Mouse (Mus musculus): ENCODE measurements around the gene Serpina1f. TPM values are rescaled to one million over a fixed set of nuclear protein-coding genes. Genes with fewer than 3 reads are reported as not detected.

Gene Serpina1f
- polyA plus RNA-seq, 1 experiment: 0.08 TPM

GRCm38 (mm10) chr12:103656848-103657626, 38.3 kb downstream of the Serpina1f start, which contains the start of gene Serpina6:
TSS of gene Serpina6 (minus strand) at chr12:103657212.
- Histone ChIP-seq H3K4me1 (replicated peaks; ENCODE audit: control insufficient read depth, insufficient read depth, low read length) (no peaks in the 10 kb centered on the region), H3K36me3 (ENCODE audit: control insufficient read depth, insufficient read depth, low read length) (no peaks in the 10 kb centered on the region), H3K27me3 (ENCODE audit: control insufficient read depth, insufficient read depth, low read length) (no peaks in the 10 kb centered on the region), H3K4me3 (ENCODE audit: control insufficient read depth, insufficient read depth, low read length) (no peak within 1 kb of the TSS), H3K27ac (ENCODE audit: control insufficient read depth, insufficient read depth, low read length) (no peak within 1 kb of the TSS)
- no peak for DNase-seq
- 87% methylated on average over 9 of the region's 9 CpGs for WGBS
- TF ChIP-seq POLR2A (IDR thresholded peaks at IDR 0.05; ENCODE audit: control insufficient read depth, extremely low read depth, insufficient read depth, low read length, poor library complexity): no peak
- no peak for TF ChIP-seq CTCF (IDR thresholded peaks at IDR 0.05; ENCODE audit: borderline replicate concordance, control insufficient read depth, extremely low read depth, insufficient read depth, low read length, poor library complexity)

DNA sequence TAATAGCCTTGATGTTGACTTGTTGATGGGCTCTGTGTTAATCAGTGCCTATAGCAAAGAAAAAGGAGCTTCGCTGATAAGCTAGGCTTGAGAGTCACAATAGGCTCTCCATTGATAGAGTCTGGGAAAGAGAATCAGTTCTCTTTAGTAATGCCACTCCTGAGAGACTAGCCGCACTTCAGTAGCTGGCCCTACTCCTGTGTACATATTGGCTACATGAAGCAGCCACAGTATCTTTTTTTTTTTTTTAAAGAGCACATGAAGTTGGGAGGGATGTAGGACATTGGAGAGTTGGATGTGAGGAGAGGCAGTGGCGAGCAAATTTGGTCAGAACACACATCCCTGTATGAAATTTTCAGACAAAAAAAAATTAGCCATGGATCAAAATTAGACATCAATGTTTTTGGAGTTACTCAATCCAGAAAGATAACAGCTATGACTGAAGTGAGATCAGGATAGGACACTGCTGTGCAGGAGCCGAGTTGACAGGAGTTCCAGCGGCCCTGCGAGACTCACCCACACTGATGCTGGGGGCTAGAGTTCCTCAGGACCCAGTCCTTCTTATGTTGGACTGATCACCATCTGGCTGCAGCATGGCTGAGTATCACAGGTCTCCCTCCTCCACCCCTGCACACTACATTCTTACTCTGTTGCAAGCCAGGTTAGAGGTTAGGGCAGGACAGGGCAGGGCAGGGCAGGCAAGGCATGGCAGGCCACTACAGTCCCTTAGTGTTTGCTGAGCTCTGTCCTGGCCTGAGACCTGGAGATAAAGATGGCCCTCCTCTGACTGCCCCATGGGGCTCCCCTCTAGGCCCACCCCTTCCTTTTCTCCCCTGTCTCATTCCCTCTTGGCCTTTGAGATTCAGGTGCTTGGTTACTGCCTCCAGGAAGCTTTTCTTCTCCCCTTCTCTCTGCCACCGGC, 39.9 kb downstream of the Serpina1f start:
- Histone ChIP-seq H3K4me1 (replicated peaks; ENCODE audit: control insufficient read depth, insufficient read depth, low read length) (no peaks in the 10 kb centered on the region), H3K27ac (ENCODE audit: control insufficient read depth, insufficient read depth, low read length) (no peak overlapping the region), H3K36me3 (ENCODE audit: control insufficient read depth, insufficient read depth, low read length) (no peaks in the 10 kb centered on the region), H3K27me3 (ENCODE audit: control insufficient read depth, insufficient read depth, low read length) (no peaks in the 10 kb centered on the region), H3K4me3 (ENCODE audit: control insufficient read depth, insufficient read depth, low read length) (no peak overlapping the region)
- TF ChIP-seq CTCF (IDR thresholded peaks at IDR 0.05; ENCODE audit: borderline replicate concordance, control insufficient read depth, extremely low read depth, insufficient read depth, low read length, poor library complexity) (no peak), POLR2A (IDR thresholded peaks at IDR 0.05; ENCODE audit: control insufficient read depth, extremely low read depth, insufficient read depth, low read length, poor library complexity) (no peak)
- 90% methylated on average over 7 of the region's 7 CpGs for WGBS
- DNase-seq: no peak

DNA sequence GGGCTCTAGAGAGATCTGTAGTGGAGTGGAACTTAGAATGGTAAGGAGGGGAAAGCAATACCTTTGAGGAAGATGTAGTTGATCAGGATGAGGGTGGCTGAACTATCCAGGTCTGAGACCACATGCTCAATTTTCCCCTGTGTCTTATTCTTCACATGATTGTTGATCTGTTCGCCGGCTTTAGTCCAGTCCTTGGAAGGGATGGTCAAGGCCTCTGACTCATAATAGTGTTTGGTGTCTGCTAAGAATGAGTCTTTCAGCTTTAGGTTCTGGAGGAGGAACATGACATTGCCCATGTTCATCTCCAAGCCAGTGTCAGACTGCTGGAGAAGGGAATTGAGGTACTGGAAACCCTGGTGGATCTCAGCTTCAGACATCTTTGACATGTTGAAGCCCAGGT, 41.5 kb downstream of the Serpina1f start:
- 96% methylated on average over 2 of the region's 2 CpGs for WGBS
- Histone ChIP-seq H3K27ac (ENCODE audit: control insufficient read depth, insufficient read depth, low read length) (no peak overlapping the region), H3K27me3 (ENCODE audit: control insufficient read depth, insufficient read depth, low read length) (no peaks in the 10 kb centered on the region), H3K36me3 (ENCODE audit: control insufficient read depth, insufficient read depth, low read length) (no peaks in the 10 kb centered on the region), H3K4me3 (ENCODE audit: control insufficient read depth, insufficient read depth, low read length) (no peak overlapping the region), H3K4me1 (replicated peaks; ENCODE audit: control insufficient read depth, insufficient read depth, low read length) (no peaks in the 10 kb centered on the region)
- DNase-seq: no peak
- no peak for TF ChIP-seq CTCF (IDR thresholded peaks at IDR 0.05; ENCODE audit: borderline replicate concordance, control insufficient read depth, extremely low read depth, insufficient read depth, low read length, poor library complexity)
- TF ChIP-seq POLR2A (IDR thresholded peaks at IDR 0.05; ENCODE audit: control insufficient read depth, extremely low read depth, insufficient read depth, low read length, poor library complexity): no peak

GRCm38 (mm10) chr12:103646314-103646713, 49.0 kb downstream of the Serpina1f start:
- Histone ChIP-seq H3K27me3 (ENCODE audit: control insufficient read depth, insufficient read depth, low read length) (no peaks in the 10 kb centered on the region), H3K4me1 (replicated peaks; ENCODE audit: control insufficient read depth, insufficient read depth, low read length) (no peaks in the 10 kb centered on the region), H3K27ac (ENCODE audit: control insufficient read depth, insufficient read depth, low read length) (no peak overlapping the region), H3K4me3 (ENCODE audit: control insufficient read depth, insufficient read depth, low read length) (no peak overlapping the region), H3K36me3 (ENCODE audit: control insufficient read depth, insufficient read depth, low read length) (no peaks in the 10 kb centered on the region)
- no peak for DNase-seq
- TF ChIP-seq CTCF (IDR thresholded peaks at IDR 0.05; ENCODE audit: borderline replicate concordance, control insufficient read depth, extremely low read depth, insufficient read depth, low read length, poor library complexity) (no peak), POLR2A (IDR thresholded peaks at IDR 0.05; ENCODE audit: control insufficient read depth, extremely low read depth, insufficient read depth, low read length, poor library complexity) (no peak)
- 77% methylated on average over 2 of the region's 2 CpGs for WGBS

- no peak overlapping the region for H3K27ac ChIP-seq (ENCODE audit: control insufficient read depth, insufficient read depth, low read length)
- TF ChIP-seq POLR2A (IDR thresholded peaks at IDR 0.05; ENCODE audit: control insufficient read depth, extremely low read depth, insufficient read depth, low read length, poor library complexity) (no peak), CTCF (IDR thresholded peaks at IDR 0.05; ENCODE audit: borderline replicate concordance, control insufficient read depth, extremely low read depth, insufficient read depth, low read length, poor library complexity) (no peak)
- H3K4me3 ChIP-seq (ENCODE audit: control insufficient read depth, insufficient read depth, low read length): no peak overlapping the region
- H3K36me3 ChIP-seq (ENCODE audit: control insufficient read depth, insufficient read depth, low read length): no peaks in the 10 kb centered on the region
- H3K27me3 ChIP-seq (ENCODE audit: control insufficient read depth, insufficient read depth, low read length): no peaks in the 10 kb centered on the region
- WGBS: 32% methylated on average over 5 of the region's 5 CpGs
- no peak for DNase-seq
- no peaks in the 10 kb centered on the region for H3K4me1 ChIP-seq (replicated peaks; ENCODE audit: control insufficient read depth, insufficient read depth, low read length)
Observed at GRCm38 (mm10) chr12:103644601-103645000, 50.7 kb downstream of the Serpina1f start.

DNA sequence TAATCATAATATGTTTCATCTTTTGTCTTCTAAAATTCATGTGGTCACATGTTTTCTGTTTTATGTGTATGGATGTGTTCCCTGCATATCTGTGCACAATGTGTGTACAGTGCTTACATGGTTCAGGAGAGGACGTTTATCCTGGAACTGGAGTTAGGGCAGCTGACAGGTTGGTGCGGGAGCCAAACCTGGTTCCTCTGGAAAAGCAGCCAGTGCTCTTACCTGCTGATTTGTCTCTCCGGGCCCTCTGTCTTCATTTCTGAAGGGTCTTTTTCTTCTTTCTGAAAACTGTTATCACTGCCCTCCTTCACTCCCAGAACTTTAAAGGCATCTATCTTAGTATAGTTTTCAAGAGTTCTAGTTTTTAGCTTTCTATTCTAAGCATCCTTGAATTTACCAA, 51.5 kb downstream of the Serpina1f start:
- H3K27ac ChIP-seq (ENCODE audit: control insufficient read depth, insufficient read depth, low read length): no peak overlapping the region
- TF ChIP-seq POLR2A (IDR thresholded peaks at IDR 0.05; ENCODE audit: control insufficient read depth, extremely low read depth, insufficient read depth, low read length, poor library complexity) (no peak), CTCF (IDR thresholded peaks at IDR 0.05; ENCODE audit: borderline replicate concordance, control insufficient read depth, extremely low read depth, insufficient read depth, low read length, poor library complexity) (no peak)
- WGBS: 90% methylated on average over 3 of the region's 3 CpGs
- no peaks in the 10 kb centered on the region for H3K27me3 ChIP-seq (ENCODE audit: control insufficient read depth, insufficient read depth, low read length)
- no peak overlapping the region for H3K4me3 ChIP-seq (ENCODE audit: control insufficient read depth, insufficient read depth, low read length)
- H3K36me3 ChIP-seq (ENCODE audit: control insufficient read depth, insufficient read depth, low read length): no peaks in the 10 kb centered on the region
- no peak for DNase-seq
- no peaks in the 10 kb centered on the region for H3K4me1 ChIP-seq (replicated peaks; ENCODE audit: control insufficient read depth, insufficient read depth, low read length)

Data from thymus, adult 2 months (tissue).